Mouse (Mus musculus) Muller cell, postnatal 12 days (primary cell): ENCODE data around the gene Ryr3.

Experiments
- DNase-seq: peaks from one replicate; pipeline ENCODE4 v3.0.0-alpha.2; 2015; ENCODE audit errors: inconsistent ontology term

Gene Ryr3

DNA sequence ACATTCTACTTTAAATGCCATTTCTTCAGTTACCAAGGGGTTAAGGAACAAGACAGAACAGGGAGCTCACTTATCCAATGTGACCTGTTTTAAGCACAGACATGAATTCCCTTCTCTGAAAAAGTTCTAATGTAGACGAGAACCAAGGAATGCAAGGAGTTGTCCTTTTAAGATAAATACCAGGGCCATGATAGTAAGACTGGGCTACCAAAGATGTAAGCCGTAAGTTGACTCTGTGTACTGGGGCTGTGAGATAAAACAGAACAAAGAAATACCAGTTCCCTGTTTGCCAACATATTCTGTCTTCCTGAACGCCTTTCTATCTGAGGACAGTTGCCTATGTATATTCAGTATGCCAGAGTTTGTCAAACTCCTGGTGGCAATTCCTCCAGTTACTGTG is 547.4 kb downstream of the Ryr3 start:
- DNase-seq: no peak

GRCm38 (mm10) chr2:112656131-112656530 is 560.8 kb downstream of the Ryr3 start:
- DNase-seq: no peak

GRCm38 (mm10) chr2:112653836-112654235 is 563.1 kb downstream of the Ryr3 start:
- no peak for DNase-seq

GRCm38 (mm10) chr2:112637206-112637605 is 579.7 kb downstream of the Ryr3 start:
- DNase-seq: no peak

GRCm38 (mm10) chr2:112632536-112632935 is 584.4 kb downstream of the Ryr3 start:
- DNase-seq: no peak

- DNase-seq: no peak
Measured at GRCm38 (mm10) chr2:112630669-112631068, 586.2 kb downstream of the Ryr3 start.

DNA sequence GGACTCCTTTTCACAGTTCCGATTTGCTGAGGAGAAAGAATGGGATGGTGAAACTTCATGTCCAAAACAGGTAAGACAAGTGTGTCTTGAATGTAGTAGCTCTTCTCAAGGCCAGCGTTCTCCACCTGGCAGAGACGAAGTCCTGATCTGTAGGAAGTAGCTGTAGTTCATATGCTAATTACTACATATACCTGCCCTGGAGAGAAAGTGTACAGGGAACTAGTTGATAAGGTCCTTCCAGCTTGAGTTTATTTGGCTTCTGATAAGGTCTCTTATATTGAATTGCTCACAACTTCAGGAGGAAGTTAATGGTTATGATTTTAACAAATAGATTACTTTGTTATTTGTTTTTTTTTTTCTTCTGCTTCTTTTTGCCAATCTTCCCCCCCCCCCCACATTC is 591.7 kb downstream of the Ryr3 start:
- DNase-seq: no peak

DNA sequence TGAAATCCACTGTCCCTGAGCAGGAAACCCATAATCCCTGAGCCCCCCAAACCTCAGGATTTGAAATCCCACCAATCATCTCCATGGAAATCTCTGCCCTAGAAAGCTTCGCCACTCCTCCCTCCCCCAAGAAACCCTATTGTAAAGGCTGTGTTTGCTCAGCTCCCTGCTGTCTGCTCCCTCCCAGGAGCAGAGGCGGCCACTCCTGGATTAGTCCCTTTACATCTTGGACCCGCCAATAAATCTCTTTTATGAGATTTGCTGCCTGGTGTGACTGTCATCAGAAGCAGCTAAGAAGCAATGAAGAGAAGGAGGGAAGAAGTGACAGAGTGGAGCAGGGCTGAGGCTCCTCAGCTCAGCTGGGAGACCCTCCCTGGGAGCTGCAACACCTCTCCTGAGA is 599.7 kb downstream of the Ryr3 start:
- no peak for DNase-seq

DNA sequence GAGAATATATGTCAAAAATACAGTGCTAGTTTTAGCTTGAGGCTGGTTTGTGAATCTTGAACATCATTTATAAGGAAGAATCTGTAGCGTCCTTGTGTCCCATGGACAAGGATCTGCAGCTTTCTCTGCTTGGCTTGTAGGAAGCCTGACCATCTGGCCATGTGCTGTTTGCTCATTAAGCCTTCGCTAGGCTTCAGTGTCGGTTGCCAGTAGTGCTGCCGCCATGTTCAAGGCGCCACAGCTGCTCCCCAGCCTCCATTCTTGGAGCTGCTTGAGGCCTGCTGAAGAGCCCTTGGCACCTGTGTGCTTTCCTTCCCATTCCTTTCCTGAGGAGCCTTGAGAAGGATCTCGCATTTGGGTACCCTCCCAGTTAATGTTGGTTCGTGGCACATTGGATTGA is 602.5 kb downstream of the Ryr3 start:
- DNase-seq: no peak

- peak; percentile 11 for DNase-seq
Measured at GRCm38 (mm10) chr2:112612628-112613027, 604.3 kb downstream of the Ryr3 start.

DNA sequence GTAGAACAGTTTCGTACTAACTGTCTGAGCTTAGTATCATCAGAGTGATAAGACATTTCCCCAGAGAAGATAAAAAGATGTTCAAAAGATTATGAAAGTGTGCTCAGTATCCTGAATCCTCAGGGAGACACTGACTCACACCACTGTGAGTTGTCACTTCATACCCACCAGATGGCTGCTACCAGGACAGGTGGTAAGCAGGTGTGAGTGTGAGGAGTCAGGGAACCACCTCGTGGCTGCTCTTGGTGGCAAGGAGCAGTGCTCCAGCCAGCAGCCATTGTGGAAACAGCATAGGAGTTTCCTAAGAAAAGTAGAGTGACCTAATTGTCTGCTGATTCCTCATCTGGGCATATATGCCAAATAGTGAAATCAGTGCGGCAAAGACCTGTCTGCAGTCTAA is 610.4 kb downstream of the Ryr3 start:
- DNase-seq: no peak

GRCm38 (mm10) chr2:112602487-112602886 is 614.4 kb downstream of the Ryr3 start:
- DNase-seq: peak; percentile 21

GRCm38 (mm10) chr2:112600222-112600621 is 616.7 kb downstream of the Ryr3 start:
- peak; percentile 45 for DNase-seq

- no peak for DNase-seq
Measured at GRCm38 (mm10) chr2:112597064-112597463, 619.8 kb downstream of the Ryr3 start.

GRCm38 (mm10) chr2:112596415-112596814 is 620.5 kb downstream of the Ryr3 start:
- no peak for DNase-seq

DNA sequence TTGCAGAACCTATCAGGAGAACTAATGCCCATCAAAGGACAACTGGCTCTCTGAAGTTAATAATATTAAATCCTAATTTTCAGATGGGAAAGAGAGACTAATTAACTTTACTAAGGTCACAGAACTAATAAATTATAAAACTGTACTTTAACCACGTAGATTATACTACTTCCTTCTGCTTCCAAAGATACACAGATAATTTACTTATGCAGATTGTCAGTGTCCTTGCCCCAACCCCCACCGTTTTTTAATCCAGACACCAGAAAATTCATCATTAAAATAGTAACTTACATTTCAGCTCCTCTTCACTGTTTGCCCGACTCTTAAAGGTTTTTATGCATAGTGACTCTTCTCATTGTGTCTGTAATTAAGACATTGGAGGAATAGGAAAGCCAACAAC is 621.1 kb downstream of the Ryr3 start:
- DNase-seq: no peak

GRCm38 (mm10) chr2:112593781-112594180 is 623.1 kb downstream of the Ryr3 start:
- DNase-seq: no peak

- DNase-seq: no peak
Measured at GRCm38 (mm10) chr2:112593322-112593721, 623.6 kb downstream of the Ryr3 start.

- DNase-seq: peak; percentile 94
Measured at GRCm38 (mm10) chr2:112591451-112591871, 625.4 kb downstream of the Ryr3 start.

- DNase-seq: peak; percentile 80
Measured at GRCm38 (mm10) chr2:112590985-112591384, 625.9 kb downstream of the Ryr3 start.
